ENCODE assay signal across 8 mouse cellular contexts in genomic region chr1:63113274-63114135, GRCm38 (mm10). TPM values are rescaled to one million over a fixed set of nuclear protein-coding genes. Genes with fewer than 3 reads are reported as not detected.
DNase-seq lines count a peak whose midpoint lies in the region; ATAC-seq and TF ChIP-seq lines count a peak whose summit lies in the region.

No protein-coding gene starts in this region.

- H3K9ac ChIP-seq in heart, embryonic 15.5 days = peak overlapping the region; percentile 99
- peak overlapping the region; percentile 100 for H3K9ac ChIP-seq in lung, embryonic 14.5 days

- peaks cover 32% of the 10 kb centered on the region for H3K4me1 ChIP-seq in heart, embryonic 15.5 days (replicated peaks)
- peaks cover 10% of the 10 kb centered on the region; the same call in 1 of the 2 replicates for H3K4me1 ChIP-seq in lung, embryonic 14.5 days (ENCODE audit: insufficient read depth)

- ATAC-seq in erythroblast, adult 5-6 weeks (replicated peaks; ENCODE audit: low FRiP score, poor library complexity, severe bottlenecking) = 0 out of 2 replicates have a peak, but pooled peaks have one; percentile 21
- ATAC-seq in heart, embryonic 15.5 days (replicated peaks; ENCODE audit: insufficient number of reproducible peaks, insufficient read depth, low FRiP score, low read depth) = peak; percentile 63
- ATAC-seq in lung, embryonic 14.5 days (ENCODE audit: insufficient read depth) = peak; percentile 56

- TF ChIP-seq CTCF in lung, embryonic 14.5 days (IDR thresholded peaks at IDR 0.05; ENCODE audit: low read depth) = no peak

- no peaks in the 10 kb centered on the region for H3K9me3 ChIP-seq in heart, embryonic 15.5 days (replicated peaks)
- no peaks in the 10 kb centered on the region for H3K9me3 ChIP-seq in lung, embryonic 14.5 days (ENCODE audit: low read depth, low read length)

- no peaks in the 10 kb centered on the region for H3K27me3 ChIP-seq in heart, embryonic 15.5 days
- H3K27me3 ChIP-seq in lung, embryonic 14.5 days (ENCODE audit: insufficient read depth, low read length) = no peaks in the 10 kb centered on the region

- H3K4me3 ChIP-seq in heart, embryonic 15.5 days = peak overlapping the region; percentile 95
- peak overlapping the region; percentile 91 for H3K4me3 ChIP-seq in lung, embryonic 14.5 days (ENCODE audit: low read depth, low read length)

- peak overlapping the region; percentile 72 for H3K4me2 ChIP-seq in heart, embryonic 15.5 days
- H3K4me2 ChIP-seq in lung, embryonic 14.5 days = peak overlapping the region; percentile 77

- peaks cover 6% of the 10 kb centered on the region for H3K36me3 ChIP-seq in heart, embryonic 15.5 days
- peaks cover 6% of the 10 kb centered on the region for H3K36me3 ChIP-seq in lung, embryonic 14.5 days (ENCODE audit: insufficient read depth)

- DNase-seq in 416B (ENCODE audit: low read depth) = peak; percentile 52
- DNase-seq in adrenal gland, adult 8-10 months = peak; percentile 33
- peak; percentile 59 to 81 for DNase-seq in kidney, postnatal 25 days
- DNase-seq in lung, embryonic 14.5 days = peak; percentile 60
- DNase-seq in ovary, postnatal 14 days (ENCODE audit: low spot score) = peak; percentile 51
- DNase-seq in thymus, postnatal 36 days = peak; percentile 72 to 74

- WGBS in heart, embryonic 15.5 days = under 1% methylated on average over 59 of the region's 92 CpGs
- under 1% methylated on average over 74 of the region's 92 CpGs for WGBS in lung, embryonic 14.5 days

- H3K27ac ChIP-seq in heart, embryonic 15.5 days = peak overlapping the region; percentile 96
- H3K27ac ChIP-seq in lung, embryonic 14.5 days (ENCODE audit: low read depth) = peak overlapping the region; percentile 100

RNA-seq across cellular contexts. Expression of gene Ino80d, which starts 1.0 kb away (rescaled TPM):
- 10 to 100 TPM; 27.2 to 40.6 (median 31.4) TPM for total RNA-seq in adrenal gland, adult 8-10 months (2022)
- 22.5 and 28.4 TPM in 2 replicates for total RNA-seq in erythroblast, adult 5-6 weeks (2015; ENCODE audit: low replicate concordance)
- 10.3 and 12.4 TPM in 2 replicates for total RNA-seq in erythroblast, adult 5-6 weeks (2017; ENCODE audit: low replicate concordance)
- polyA plus RNA-seq in heart, embryonic 15.5 days (2015; fragmentation: Nextera tagmentation; extraction: Ambion mirVana) = 7.1 and 9.1 TPM in 2 replicates
- 15.1 and 15.4 TPM in 2 replicates for polyA plus RNA-seq in lung, embryonic 14.5 days (2014; fragmentation: Nextera tagmentation; extraction: Ambion mirVana)

Comparison
In these comparisons a context has a peak if more than half of its experiments do, and no peak if none do; other contexts are left out.
1. Peak in every context shown above with its lines: DNase-seq, ATAC-seq, H3K4me3 ChIP-seq and H3K27ac ChIP-seq.